Mouse (Mus musculus) induced T-regulatory cell, adult 2 months (primary cell): ENCODE measurements around the gene Gm2a.
"Not testable (repeated sequence)": the region's sequence is repeated elsewhere in the genome, so short reads cannot be mapped to it uniquely, and the experiment has no call there.

Experiments used
- DNase-seq: peaks from one replicate; pipeline ENCODE4 v3.0.0-alpha.2; 2012; ENCODE audit warnings: low read depth

Gm2a gene

DNA sequence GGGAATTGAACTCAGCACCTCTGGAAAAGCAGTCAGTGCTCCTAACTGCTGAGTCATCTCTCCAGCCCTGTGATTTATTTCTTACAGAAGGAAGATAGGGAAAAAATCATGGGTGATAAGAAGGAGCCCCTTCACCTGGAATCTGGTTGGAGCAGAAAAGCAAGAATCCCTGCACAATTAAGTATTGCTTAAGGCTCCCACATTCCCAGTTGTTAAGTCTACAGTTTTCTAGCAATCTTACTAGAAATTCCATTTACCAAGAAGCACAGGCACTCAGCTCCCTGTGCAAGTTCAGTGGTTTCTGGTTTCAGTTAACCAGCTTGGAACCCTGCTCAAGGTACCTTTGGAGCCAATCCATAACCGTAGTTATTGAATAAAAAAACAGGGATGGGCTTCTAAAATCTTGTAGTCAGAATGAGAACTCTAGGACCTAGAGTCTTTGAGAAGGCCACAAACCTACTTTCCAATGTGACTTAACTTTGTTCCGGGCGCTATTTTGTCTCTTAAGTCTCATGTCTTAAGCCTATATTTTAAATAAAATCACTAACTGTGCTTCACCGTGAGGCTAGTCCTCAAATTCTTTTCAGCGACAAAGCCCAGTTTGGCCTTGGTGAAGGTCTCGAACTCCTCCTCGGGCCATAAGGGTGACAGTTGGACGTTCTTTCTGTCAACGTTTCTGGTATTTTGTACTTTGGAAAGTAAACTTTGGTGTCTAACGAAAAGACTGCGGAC lies 1.0 kb upstream of the Gm2a start:
- DNase-seq: no peak

DNA sequence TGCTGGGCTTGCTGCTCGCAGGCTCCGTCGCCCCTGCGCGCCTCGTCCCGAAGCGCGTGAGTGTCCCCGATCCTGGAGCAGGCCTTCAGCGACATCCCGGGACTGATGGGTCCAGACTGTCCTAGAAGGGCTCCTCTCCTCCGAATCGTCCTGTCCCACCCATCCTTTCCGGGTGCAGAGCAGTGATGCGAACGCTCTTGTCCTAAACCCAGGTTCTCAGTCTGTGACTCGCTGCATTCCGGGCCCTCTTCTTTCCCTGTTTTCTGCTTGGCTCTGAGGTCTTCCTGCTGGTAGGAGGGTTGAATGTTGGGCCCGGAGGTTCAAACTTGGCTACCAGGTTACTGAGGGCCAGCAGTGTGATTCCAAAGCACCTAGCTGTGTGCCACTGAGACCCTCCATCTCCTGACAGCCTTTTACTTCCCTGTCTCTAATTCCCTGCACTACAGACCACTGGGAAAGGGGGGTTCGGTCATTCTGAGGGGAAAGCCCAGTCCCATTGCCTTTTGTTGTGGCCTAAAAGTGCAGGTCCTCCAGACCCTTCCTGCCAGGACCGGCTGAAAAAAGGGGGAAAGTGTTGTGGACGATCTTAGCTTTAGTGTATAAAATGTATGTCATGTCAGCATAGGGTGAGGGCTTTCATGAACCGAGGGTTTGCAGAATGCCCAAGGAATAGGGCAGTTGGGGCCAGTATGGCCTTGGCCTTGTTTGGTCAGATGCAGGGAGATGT lies 437 bp downstream of the Gm2a start:
- DNase-seq: peak; percentile 45

DNA sequence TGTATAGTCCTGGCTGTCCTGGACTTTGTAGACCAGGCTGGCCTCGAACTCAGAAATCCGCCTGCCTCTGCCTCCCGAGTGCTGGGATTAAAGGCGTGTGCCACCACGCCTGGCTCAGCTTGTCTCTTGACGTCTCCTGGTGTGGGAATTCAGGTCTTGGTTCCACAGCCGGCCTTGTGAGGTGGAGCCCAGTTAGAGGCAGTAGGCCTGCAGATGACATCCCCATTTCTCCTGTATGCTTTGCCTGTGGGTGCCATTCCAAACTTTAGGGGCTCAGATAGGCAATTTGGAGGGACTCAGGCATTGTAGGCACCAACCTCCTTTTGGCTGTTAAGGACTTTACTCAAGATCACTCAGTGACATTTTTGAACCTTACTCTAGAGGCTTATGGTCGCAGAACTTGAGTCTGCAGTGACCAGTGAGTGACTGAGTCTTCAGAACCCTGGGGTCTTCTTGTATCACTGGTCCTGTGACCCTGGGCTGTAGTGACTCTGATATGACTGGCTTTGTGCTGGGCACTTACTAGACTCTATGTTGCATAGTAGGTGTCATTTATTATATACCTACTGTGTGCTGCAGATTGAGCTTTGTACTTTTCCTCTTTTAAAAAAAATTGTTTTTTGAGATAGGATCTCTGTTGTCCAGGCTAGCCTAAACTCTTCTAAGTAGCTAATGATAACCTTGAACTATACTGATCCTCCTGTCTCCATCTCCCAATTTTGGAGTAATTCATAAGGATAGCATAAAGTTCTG lies 1.3 kb downstream of the Gm2a start:
- DNase-seq: no peak

DNA sequence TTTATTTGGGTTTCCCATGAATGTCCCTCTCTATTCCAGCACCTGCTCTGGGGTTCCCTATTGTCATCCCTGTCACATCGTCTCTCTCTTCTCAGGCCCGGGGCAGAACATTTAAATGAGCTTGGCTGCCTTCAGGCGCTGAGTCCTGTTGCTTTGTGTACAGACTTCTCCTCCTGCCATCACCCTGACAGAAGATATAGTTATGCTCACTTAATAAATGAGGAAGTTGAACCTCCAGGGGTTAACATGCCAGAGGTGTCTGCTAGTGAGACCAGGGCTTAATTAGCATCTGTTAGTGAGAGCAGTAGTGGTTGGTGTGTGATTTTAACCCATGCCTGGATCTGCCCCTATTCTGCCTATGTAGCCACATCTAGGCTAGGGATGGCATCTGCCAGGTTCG lies 2.0 kb downstream of the Gm2a start:
- DNase-seq: no peak

DNA sequence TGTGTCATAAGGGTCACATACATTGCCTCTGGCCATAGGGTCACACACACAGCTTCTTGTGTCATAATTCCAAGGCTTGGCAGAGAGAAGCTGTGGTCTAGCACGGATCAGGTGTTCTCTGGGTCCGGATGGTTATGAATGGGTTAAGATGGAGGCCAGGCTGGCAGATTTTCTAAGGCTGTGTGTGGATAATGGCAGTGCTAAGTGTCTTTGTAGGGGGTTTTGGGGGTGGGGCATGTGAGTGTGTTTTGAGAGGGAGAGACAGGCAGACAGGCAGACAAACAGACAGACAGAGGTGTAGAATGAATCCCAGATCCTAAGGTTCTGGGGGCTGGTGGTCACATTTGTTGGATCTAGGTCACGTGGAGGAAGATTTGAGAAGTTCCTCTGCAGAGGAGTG lies 4.1 kb downstream of the Gm2a start:
- no peak for DNase-seq

DNA sequence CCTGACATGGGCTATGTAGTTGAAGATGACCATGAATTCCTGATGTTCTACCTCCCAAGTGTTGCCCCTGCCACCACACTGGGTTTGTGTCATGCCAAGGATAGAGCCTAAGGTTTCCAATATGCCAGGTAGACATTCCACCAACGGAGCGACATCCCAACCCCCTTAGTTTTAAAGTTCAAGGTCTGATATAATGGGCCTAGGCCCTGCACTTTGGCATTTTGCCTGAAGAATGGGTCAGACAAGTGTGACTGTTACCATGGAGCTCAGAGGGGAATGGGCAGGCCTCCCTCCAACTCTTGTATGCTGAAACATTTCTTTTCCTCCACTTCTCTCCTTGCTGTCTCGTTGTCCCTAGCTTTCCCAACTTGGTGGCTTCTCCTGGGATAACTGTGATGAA lies 5.3 kb downstream of the Gm2a start:
- DNase-seq: no peak

DNA sequence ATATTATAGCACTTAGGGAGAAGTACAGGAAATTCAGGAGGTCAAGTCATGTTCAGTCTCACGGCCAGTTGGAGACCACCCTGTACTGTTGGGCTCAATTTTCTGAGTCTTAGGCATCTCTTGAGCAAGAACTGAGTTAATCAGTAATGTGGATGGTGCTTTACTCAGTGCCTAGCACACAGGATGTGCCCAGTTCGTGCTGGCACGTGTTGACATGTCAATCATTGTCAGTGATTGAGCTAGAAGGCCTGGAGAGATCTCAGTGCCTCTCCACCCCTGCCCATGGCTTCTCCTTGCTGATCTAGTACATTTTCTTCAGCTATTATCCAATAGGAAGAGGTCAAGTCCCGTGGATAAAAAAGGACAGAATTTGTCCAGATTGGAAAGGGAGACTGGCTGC lies 7.5 kb downstream of the Gm2a start:
- DNase-seq: no peak

DNA sequence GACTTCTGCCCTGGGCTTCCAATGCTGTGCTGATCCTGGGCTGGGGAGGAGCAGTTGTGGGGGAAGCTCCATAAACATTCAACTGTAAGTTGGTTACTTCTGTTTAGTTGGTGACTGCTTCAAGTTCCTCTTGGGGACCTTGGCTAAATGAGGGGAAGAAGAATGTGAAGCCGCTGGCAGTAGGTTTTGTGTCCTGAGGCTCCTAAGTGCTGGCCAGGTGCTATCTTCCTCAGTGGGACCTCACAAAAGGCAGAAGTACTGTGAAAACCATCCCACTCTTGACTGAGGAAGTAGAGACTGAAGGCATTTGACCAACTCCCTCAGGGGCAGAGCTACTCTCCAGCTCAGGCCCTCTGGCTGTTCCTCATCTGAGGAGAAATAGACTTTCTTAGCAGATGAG lies 8.7 kb downstream of the Gm2a start:
- DNase-seq: no peak

DNA sequence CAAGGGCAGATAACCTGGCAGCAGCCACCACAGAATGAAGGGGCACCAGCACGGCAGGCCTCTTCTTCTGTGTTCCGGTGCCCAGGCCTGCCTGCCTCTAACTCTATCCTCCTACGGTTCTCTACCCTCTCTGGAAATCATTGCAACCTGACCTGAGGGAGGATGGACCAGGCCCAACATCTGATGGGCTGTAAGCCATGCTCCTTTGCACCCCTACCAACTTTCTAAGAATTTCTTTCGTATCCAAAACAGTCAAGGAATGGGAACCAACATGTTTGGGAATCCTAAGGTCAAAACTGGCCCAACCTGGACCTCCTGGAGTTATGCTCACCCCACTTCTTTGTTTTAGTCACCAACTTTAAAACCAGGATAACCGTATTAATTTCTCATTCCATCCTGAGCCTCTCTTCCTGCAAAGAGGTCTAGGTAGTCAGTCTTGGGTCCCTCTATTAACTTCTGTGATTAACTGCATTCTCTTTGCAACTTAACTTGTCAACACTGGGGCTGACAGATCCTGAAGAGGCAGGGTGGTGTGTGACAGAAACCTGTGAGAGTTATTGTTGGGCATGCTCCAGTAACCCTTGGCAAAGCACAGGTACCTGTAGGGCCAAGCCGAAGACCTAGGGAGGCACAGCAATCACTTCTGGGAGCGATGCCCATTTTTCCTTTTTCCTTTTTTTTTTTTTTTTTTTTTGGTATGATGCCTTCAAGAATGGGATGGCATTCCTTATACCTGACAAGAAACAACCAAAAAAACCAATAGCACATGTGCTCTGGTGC lies 11.8 kb downstream of the Gm2a start:
- no peak for DNase-seq

DNA sequence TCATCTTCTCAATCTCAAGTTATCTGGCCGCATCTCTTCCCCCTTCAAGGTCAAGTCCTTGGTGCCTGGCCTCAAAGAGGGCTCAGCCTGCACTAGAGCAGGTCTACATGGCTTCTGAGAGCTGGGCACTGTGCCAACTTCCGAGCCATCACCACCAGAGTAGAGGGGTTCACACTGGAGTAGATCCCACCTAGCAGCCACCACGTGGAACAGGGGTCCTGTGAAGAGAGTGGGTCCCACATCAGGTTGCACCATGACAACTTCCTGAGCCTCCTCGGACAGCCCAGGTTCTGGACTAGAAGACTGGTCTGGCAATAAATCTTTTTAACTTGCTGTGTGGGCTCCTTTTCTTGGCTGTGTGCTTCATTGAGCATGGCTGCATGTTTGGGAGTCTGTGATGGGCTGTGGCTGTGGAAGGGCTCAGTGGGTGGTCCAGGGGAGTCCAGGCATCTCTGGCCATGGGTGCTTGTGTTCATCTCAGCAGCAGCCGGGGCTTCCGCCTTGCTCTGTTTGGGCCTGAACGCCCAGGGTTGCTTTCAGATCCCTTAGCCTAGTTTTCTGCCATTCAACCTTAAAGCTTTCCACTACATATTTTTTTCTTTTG lies 12.8 kb downstream of the Gm2a start:
- DNase-seq: no peak

DNA sequence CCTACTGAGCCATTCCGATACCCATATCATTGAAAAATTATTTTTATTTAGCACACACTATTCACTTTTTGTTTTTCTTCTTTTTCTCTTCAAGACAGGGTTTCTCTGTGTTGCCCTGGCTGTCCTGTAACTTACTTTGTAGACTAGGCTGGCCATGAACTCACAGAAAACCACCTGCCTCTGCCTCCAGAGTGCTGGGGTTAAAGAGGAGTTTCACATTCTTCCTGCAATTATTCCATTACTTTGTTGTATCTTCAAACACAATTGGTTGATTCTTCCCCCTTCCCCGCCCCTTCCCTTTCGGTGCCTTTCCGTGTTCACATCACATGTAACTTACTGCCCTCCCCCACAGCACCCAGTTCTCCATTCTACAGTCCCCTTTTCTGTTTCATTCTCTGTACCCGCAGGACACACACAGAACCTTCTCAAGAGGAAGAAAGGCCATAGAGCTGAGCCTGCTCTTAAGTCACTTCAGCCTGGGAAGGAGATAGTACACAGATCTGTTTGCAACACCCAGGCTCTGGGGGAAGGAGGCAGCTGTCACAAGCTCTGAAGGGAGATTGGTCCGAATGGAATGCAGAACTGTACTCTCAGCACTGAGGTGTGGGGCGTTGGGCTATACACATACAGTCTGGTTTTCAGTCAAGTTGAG lies 15.4 kb downstream of the Gm2a start:
- DNase-seq: peak; percentile 76

DNA sequence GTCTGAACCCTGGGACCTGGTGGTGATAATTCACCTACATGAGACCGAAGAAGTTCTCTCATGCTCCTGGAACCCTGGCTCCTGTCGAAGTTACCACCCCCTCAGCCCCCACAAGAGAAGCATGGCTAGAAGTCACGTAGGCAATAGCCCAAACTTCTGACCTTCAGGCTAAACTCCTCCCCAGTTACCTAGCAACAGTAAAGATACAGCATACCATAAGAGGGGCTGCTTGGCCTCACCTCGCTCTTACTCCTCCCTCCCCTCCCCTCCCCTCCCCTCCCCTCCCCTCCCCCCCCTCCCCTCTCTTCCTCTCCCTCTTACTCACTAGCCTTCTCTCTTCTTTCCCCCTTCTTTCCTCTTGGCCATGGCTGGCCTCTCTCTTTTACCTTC lies 15.9 kb downstream of the Gm2a start:
- not testable (repeated sequence) for DNase-seq

DNA sequence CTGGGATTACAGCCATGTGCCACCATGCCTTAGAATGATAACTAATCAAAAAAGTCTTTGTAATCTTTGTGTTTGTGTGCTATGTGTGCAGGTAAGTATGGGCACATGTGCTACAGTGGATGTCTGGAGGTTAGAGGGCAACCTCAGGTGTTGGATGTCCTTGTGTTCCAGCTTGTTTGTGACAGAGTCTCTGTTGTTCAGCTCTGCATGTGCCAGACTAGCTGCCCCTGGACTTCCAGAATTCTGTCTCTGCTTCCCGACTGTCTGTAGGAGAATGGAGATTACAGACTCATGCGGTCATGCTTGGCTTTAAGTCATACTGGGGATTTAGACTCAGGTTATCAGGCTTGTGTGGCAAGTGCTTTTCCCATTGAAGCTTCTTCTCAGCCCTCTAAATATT lies 16.4 kb downstream of the Gm2a start:
- DNase-seq: peak; percentile 39

DNA sequence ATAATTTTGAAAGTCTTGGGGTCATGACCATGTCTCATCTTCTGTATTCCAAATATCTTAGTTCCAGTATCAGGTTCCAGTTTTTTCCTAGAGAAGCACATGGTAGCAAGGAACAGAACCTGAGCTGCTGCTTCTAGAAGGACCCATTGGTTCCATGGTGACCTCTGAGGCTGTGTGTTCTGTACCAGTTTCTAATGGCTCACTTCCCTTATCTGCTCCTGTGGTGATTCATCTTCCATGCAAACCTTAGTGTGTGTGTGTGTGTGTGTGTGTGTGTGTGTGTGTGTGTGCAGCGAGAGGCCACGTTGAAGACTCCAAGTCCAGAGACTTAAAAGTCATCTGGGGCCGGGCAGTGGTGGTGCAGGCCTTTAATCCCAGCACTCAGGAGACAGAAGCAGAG lies 18.1 kb downstream of the Gm2a start:
- no peak for DNase-seq

DNA sequence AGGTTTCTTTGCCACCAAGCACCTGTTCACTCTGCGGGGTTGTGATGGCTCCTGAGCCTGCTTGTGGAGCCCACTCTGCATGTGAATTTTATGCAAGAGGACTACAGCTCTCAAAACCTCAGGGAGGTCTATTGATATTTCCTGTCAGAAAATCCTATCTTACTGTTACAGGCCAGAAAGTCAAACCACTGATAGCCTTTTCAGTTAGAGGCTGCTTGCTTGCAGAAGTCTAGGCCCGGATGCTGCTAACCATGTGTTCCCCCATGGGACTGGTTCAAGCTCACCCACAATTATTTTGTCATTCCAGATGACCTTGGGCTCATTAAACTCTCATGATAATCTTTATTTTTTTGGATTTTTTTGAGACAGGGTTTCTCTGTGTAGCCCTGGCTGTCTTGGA lies 19.1 kb downstream of the Gm2a start:
- no peak for DNase-seq

DNA sequence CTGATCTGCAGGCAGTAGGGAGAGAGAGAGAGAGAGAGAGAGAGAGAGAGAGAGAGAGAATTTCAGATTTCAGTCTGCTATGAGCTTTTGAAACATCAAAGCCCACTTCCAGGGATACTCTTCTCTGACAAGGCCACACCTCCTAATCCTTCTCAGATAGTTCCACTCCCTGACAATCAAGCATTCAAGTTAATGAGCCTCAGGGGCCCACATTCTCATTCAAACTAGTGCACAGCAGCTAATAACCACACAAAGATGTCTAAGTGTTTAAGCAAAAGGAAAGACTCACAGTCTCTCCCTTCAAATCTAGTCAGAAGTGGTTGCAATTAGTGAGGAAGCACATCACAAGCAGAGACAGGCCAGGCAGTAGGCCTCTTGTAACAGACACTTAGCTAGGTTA lies 22.4 kb downstream of the Gm2a start:
- DNase-seq: no peak

DNA sequence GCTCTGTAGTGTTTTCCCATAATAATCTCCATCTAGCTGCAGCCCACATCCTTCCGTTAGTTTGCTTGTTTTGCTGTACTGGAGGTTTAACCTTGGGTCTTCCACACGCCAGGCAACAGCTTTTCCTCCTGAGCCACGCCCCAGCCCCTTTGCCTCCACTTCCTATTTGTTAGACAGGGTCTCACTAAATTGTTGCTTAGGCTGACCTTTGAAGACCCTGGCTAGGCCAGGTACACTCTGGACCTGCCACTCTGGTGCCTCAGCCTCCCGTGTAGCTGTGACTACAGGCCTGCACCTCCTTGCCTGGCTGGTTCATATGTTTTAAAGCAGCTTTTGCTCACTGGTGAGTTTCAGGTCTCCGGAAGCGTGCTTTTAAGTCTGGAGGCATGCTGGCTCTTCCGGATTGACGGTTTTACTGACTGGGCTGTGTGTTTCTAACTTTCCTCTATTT lies 22.9 kb downstream of the Gm2a start:
- peak; percentile 88 for DNase-seq

DNA sequence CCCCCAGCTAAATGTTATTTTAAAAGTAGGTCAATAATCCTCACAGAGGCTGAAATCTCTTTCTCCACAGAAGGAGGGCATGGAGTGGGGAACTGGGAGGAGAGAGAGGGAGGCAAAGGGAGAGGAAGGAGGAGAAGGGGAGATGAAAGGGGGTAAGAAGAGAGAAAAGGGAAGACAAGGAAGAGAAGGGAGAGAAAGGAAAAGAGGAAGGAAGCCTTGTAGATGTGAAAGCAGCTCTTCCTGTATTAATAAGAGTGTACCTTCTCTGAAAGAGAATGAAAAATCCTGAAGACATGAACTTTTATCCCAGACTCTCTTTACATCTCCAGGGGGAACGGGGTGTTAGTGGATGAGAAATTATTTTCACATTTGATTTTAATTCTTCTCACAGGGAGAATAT lies 23.5 kb downstream of the Gm2a start:
- no peak for DNase-seq

DNA sequence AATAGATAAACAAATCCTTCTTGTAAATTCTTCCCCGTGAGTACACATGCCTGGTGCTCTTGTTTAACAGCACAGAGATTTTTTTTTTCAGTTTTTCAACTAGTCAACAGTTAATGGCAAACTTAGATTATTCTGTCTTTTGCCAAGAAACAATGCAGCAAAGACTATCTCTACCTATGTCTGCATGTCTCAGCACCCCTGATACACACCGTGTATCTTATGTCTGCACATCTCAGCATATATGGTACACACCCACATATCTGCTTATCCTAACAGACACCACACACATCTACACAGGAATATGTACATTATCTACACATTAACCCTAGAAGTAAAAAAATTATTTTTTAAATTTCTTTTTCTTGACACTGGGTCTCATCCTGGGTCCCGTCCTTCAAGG lies 28.7 kb downstream of the Gm2a start:
- no peak for DNase-seq

DNA sequence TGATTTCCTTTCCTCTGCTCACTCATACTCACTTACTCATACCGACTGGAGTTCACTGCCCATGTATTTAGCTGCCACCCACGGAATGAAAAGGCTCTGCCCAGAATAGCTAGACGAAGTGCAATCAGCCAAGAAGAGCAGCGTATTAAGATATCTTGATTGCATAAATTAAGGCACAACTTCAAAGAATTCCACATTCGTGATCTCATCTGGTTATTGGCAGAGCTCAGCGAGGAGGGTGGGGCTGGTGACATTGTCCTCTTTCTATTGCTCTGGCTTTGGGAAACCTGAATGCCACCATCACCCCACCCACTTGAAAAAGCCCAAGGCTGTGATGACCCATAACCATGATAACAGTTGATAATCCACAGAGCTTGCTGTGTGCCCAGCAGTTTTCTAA lies 30.0 kb downstream of the Gm2a start:
- peak; percentile 63 for DNase-seq

DNA sequence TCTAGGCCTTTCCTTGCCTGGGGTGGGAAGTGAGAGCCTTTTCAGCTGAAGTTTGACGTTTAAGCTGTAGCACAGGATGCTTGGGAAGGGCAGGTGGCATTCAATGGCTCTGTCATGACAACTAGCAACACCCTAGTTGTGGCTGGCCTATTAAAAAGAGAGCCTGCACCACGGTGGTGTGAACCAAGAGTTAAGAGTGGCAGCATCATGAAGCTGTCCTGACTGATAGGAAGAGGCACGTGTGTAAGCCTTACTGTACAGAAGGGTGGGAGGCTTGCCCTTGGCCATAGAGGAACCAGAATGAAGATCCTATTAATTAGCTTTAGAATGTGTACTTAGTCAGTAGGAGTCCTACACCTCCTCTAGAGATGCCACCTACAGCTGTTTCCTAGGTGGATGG lies 30.5 kb downstream of the Gm2a start:
- no peak for DNase-seq
